Mouse (Mus musculus): ENCODE data around the gene Cgas. TPM values are rescaled to one million over a fixed set of nuclear protein-coding genes. Genes with fewer than 3 reads are reported as not detected.
"Not testable (repeated sequence)": the region's sequence is repeated elsewhere in the genome, so short reads cannot be mapped to it uniquely, and the experiment has no call there.

The Cgas gene
- 1.1 and 1.2 TPM in 2 replicates for polyA plus RNA-seq (2011; ENCODE audit: insufficient read depth, insufficient read length, low read depth, missing spikeins)

GRCm38 (mm10) chr9:78442579-78443392 lies at the start of gene Cgas:
TSS of gene Cgas (minus strand) at chr9:78443237.
- peaks cover 21% of the 10 kb centered on the region for H3K27me3 ChIP-seq (ENCODE audit: control insufficient read depth, insufficient read depth, low read length, poor library complexity, severe bottlenecking)
- H3K4me3 ChIP-seq (ENCODE audit: low read depth, low read length), result peak within 1 kb of the TSS; percentile 35
- H3K27ac ChIP-seq (ENCODE audit: insufficient read depth, low read length), result no peak within 1 kb of the TSS

GRCm38 (mm10) chr9:78492254-78492653 lies 49.2 kb upstream of the Cgas start:
- H3K4me1 ChIP-seq (ENCODE audit: control insufficient read depth, insufficient read depth, low read length), result no peaks in the 10 kb centered on the region
- TF ChIP-seq EP300 (IDR thresholded peaks at IDR 0.05; ENCODE audit: insufficient read depth, low read depth, low read length) (no peak), CTCF (IDR thresholded peaks at IDR 0.05; ENCODE audit: low read depth, low read length) (no peak), POLR2A (IDR thresholded peaks at IDR 0.05; ENCODE audit: insufficient read depth, low read length) (no peak)
- H3K9me3 ChIP-seq (replicated peaks; ENCODE audit: control insufficient read depth, insufficient read depth, low read length, poor library complexity, severe bottlenecking), result 0 out of 2 replicates have a peak, but pooled peaks cover 2% of the 10 kb centered on the region
- no peak overlapping the region for H3K9ac ChIP-seq (ENCODE audit: low read depth, poor library complexity, severe bottlenecking)
- H3K36me3 ChIP-seq (ENCODE audit: control insufficient read depth, insufficient read depth, low read length, poor library complexity, severe bottlenecking), result no peaks in the 10 kb centered on the region
- no peak overlapping the region for H3K4me3 ChIP-seq (ENCODE audit: low read depth, low read length)
- no peaks in the 10 kb centered on the region for H3K27me3 ChIP-seq (ENCODE audit: control insufficient read depth, insufficient read depth, low read length, poor library complexity, severe bottlenecking)
- no peak overlapping the region for H3K27ac ChIP-seq (ENCODE audit: insufficient read depth, low read length)

More at GRCm38 (mm10) chr9:78442579-78443392, at the start of gene Cgas:
- Histone ChIP-seq H3K9ac (ENCODE audit: low read depth, poor library complexity, severe bottlenecking) (peak within 1 kb of the TSS; percentile 74), H3K9me3 (replicated peaks; ENCODE audit: control insufficient read depth, insufficient read depth, low read length, poor library complexity, severe bottlenecking) (no peaks in the 10 kb centered on the region), H3K36me3 (ENCODE audit: control insufficient read depth, insufficient read depth, low read length, poor library complexity, severe bottlenecking) (no peaks in the 10 kb centered on the region), H3K4me1 (ENCODE audit: control insufficient read depth, insufficient read depth, low read length) (no peaks in the 10 kb centered on the region)
- TF ChIP-seq POLR2A (IDR thresholded peaks at IDR 0.05; ENCODE audit: insufficient read depth, low read length) (no peak), EP300 (IDR thresholded peaks at IDR 0.05; ENCODE audit: insufficient read depth, low read depth, low read length) (no peak), CTCF (IDR thresholded peaks at IDR 0.05; ENCODE audit: low read depth, low read length) (no peak)

DNA sequence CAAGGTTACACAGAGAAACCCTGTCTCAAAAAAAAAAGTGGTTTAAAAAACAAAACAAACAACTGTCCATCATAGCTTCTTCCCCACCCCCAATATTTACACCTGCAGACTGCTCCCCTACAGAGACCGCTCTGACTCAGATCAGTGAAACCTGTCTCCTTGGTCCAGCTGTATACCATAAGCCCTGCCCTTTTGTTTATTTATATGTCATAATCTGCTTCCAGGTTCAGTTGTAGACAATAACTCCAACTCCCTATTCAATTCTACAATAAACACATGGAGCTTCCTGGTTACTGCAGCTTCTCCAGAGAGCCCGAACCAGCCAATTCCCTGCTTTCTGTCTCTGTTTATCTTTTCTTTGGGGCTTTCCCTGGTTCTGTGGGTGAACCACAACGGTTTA lies 48.1 kb upstream of the Cgas start:
- H3K9ac ChIP-seq (ENCODE audit: low read depth, poor library complexity, severe bottlenecking), result no peak overlapping the region
- no peak overlapping the region for H3K27ac ChIP-seq (ENCODE audit: insufficient read depth, low read length)
- H3K27me3 ChIP-seq (ENCODE audit: control insufficient read depth, insufficient read depth, low read length, poor library complexity, severe bottlenecking), result no peaks in the 10 kb centered on the region
- no peak for TF ChIP-seq EP300 (IDR thresholded peaks at IDR 0.05; ENCODE audit: insufficient read depth, low read depth, low read length)
- no peak for TF ChIP-seq POLR2A (IDR thresholded peaks at IDR 0.05; ENCODE audit: insufficient read depth, low read length)
- no peak for TF ChIP-seq CTCF (IDR thresholded peaks at IDR 0.05; ENCODE audit: low read depth, low read length)
- no peaks in the 10 kb centered on the region for H3K36me3 ChIP-seq (ENCODE audit: control insufficient read depth, insufficient read depth, low read length, poor library complexity, severe bottlenecking)
- H3K9me3 ChIP-seq (replicated peaks; ENCODE audit: control insufficient read depth, insufficient read depth, low read length, poor library complexity, severe bottlenecking), result 0 out of 2 replicates have a peak, but pooled peaks cover under 1% of the 10 kb centered on the region
- no peak overlapping the region for H3K4me3 ChIP-seq (ENCODE audit: low read depth, low read length)
- H3K4me1 ChIP-seq (ENCODE audit: control insufficient read depth, insufficient read depth, low read length), result no peaks in the 10 kb centered on the region

DNA sequence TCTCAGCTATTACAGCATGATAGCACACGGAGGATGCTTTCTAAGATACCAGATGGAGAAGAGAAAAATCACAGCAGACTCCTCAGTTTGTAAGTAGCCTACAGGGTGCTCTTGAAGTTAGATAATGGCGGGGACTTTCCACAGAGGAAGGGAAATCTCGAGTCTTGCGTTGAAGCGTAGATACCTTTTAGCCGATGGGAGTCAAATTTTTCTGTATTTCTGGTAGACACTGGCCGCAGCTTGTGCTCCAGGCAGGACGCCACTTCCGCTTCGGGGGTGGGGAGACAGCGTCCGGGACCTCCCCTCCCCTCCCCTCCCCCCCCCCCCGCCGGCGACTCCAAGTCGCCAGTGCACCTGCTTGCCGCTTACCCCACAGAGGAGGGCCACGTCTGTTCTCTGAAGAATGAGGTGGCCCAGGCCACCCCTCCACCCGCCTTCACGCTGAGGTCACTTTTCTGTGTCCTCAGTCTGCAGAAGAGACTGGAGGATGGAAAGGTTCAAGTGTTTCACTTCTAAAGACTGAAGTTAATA lies 45.9 kb upstream of the Cgas start, which contains the start of gene Eef1a1:
Gene Eef1a1, minus strand, starts transcription at position 262 of the 531 bp plus-strand sequence.
- H3K27ac ChIP-seq (ENCODE audit: insufficient read depth, low read length), result peak within 1 kb of the TSS; percentile 96
- no peaks in the 10 kb centered on the region for H3K36me3 ChIP-seq (ENCODE audit: control insufficient read depth, insufficient read depth, low read length, poor library complexity, severe bottlenecking)
- peak within 1 kb of the TSS; percentile 89 for H3K4me3 ChIP-seq (ENCODE audit: low read depth, low read length)
- TF ChIP-seq EP300 (IDR thresholded peaks at IDR 0.05; ENCODE audit: insufficient read depth, low read depth, low read length), result no peak
- TF ChIP-seq POLR2A (IDR thresholded peaks at IDR 0.05; ENCODE audit: insufficient read depth, low read length), result peak; percentile 35
- H3K9ac ChIP-seq (ENCODE audit: low read depth, poor library complexity, severe bottlenecking), result peak within 1 kb of the TSS; percentile 98
- no peaks in the 10 kb centered on the region for H3K27me3 ChIP-seq (ENCODE audit: control insufficient read depth, insufficient read depth, low read length, poor library complexity, severe bottlenecking)
- H3K4me1 ChIP-seq (ENCODE audit: control insufficient read depth, insufficient read depth, low read length), result peaks cover 2% of the 10 kb centered on the region
- no peaks in the 10 kb centered on the region for H3K9me3 ChIP-seq (replicated peaks; ENCODE audit: control insufficient read depth, insufficient read depth, low read length, poor library complexity, severe bottlenecking)

DNA sequence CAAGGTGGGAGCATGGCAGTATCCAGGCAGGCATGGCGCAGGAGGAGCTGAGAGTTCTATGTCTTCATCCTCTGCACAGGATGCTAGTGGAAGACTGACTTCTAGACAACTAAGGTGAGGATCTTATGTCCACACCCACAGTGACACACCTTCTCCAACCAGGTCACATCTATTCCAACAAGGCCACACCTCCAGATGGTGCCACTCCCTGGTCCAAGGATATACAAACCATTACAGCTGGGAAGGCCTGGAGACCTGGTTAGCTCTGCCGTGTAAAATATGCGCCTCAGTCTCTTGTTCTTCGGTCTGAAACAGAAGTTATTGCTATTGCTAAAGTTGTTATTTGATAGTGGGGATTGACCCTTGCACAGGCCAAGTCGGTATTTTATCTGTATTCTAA lies 45.0 kb upstream of the Cgas start:
- not testable (repeated sequence) for H3K4me1 ChIP-seq (ENCODE audit: control insufficient read depth, insufficient read depth, low read length); H3K36me3 ChIP-seq (ENCODE audit: control insufficient read depth, insufficient read depth, low read length, poor library complexity, severe bottlenecking); H3K27me3 ChIP-seq (ENCODE audit: control insufficient read depth, insufficient read depth, low read length, poor library complexity, severe bottlenecking); H3K9me3 ChIP-seq (replicated peaks; ENCODE audit: control insufficient read depth, insufficient read depth, low read length, poor library complexity, severe bottlenecking)
- peak overlapping the region; percentile 16; the same call in 1 of the 2 replicates for H3K27ac ChIP-seq (ENCODE audit: insufficient read depth, low read length)
- H3K9ac ChIP-seq (ENCODE audit: low read depth, poor library complexity, severe bottlenecking), result peak overlapping the region; percentile 98; the same call in 1 of the 2 replicates
- H3K4me3 ChIP-seq (ENCODE audit: low read depth, low read length), result peak overlapping the region; percentile 1; the same call in 1 of the 2 replicates

- Histone ChIP-seq H3K9ac (ENCODE audit: low read depth, poor library complexity, severe bottlenecking) (0 out of 2 replicates have a peak overlapping the region, but pooled peaks have one; percentile 32), H3K4me1 (ENCODE audit: control insufficient read depth, insufficient read depth, low read length) (peaks cover 2% of the 10 kb centered on the region), H3K27ac (ENCODE audit: insufficient read depth, low read length) (0 out of 2 replicates have a peak overlapping the region, but pooled peaks have one; percentile 27), H3K9me3 (replicated peaks; ENCODE audit: control insufficient read depth, insufficient read depth, low read length, poor library complexity, severe bottlenecking) (no peaks in the 10 kb centered on the region), H3K27me3 (ENCODE audit: control insufficient read depth, insufficient read depth, low read length, poor library complexity, severe bottlenecking) (no peaks in the 10 kb centered on the region), H3K36me3 (ENCODE audit: control insufficient read depth, insufficient read depth, low read length, poor library complexity, severe bottlenecking) (peaks cover 15% of the 10 kb centered on the region), H3K4me3 (ENCODE audit: low read depth, low read length) (no peak overlapping the region)
- TF ChIP-seq POLR2A (IDR thresholded peaks at IDR 0.05; ENCODE audit: insufficient read depth, low read length) (no peak), CTCF (IDR thresholded peaks at IDR 0.05; ENCODE audit: low read depth, low read length) (no peak), EP300 (IDR thresholded peaks at IDR 0.05; ENCODE audit: insufficient read depth, low read depth, low read length) (no peak)
Measured at GRCm38 (mm10) chr9:78484660-78485059, 41.6 kb upstream of the Cgas start.

All from ES-Bruce4 (cell line).